ENCODE assay signal across 21 mouse cellular contexts in the genomic region with DNA sequence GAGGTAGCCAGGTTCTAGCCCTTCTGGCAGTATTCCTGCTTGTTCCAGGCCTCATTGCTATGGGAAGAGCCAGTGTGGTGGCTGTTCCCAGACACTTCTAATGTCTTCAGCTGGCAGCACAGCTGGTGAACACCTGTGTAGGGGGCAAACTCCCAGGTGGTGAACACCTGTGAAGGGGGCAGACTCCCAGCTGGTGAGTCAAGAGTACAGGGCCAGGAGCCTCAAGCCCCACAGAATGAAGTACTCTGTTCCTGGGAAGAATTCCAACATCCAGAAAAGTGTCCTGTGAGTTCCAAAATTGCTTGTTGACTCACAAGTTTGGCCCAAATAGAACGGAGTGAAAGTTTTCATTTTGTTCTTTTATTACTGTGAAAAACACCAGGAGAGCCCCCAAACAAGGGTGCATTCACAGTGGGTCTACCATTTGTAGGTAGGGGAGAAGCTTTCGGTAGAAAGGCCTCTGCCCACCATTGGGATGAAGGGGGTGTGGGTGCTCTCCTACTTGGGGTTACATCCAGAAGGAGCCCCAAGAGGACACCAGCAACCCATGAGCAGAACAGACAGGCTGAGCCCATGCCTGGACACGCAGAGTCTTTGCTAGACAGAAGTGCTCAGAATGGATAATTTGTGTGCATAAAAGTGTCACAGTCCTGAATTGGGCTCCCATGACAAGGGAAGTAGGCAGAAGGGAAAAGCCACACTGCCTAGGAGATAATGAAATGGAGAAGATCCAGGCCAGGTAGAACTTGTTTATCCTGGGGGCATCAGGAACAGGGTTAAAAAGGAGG. TPM values are rescaled to one million over a fixed set of nuclear protein-coding genes. Genes with fewer than 3 reads are reported as not detected.
DNase-seq lines count a peak whose midpoint lies in the region; ATAC-seq and TF ChIP-seq lines count a peak whose summit lies in the region.
"Had no signal": no experiment of that assay in that cellular context is flagged by ENCODE, and none has a peak within 500 bp of the region (broad histone marks: within the 10 kb centered on the region; RNA-seq: fewer than 3 reads in every experiment).

No protein-coding gene starts in this region.

- H3K4me3 ChIP-seq in limb, embryonic 11.5 days (ENCODE audit: low read depth, low read length) = no peak overlapping the region
- no peak overlapping the region for H3K4me3 ChIP-seq in limb, embryonic 10.5 days
- H3K4me3 ChIP-seq in CH12.LX (replicated peaks in 1 of 3; ENCODE audit: low read depth in 2 of 3, low read length in 2 of 3, poor library complexity in 1 of 3) = no peak overlapping the region
- H3K4me3 ChIP-seq in hindbrain, embryonic 14.5 days (replicated peaks; ENCODE audit: low read length) = no peak overlapping the region
- H3K4me3 ChIP-seq: midbrain, embryonic 12.5 days; neural tube, embryonic 13.5 days had no signal

- no peaks in the 10 kb centered on the region for H3K79me2 ChIP-seq in CH12.LX (replicated peaks; ENCODE audit: control insufficient read depth, extremely low read depth, insufficient read depth, poor library complexity, severe bottlenecking)

- TF ChIP-seq POLR2A in CH12.LX (IDR thresholded peaks at IDR 0.05; ENCODE audit: low read depth, low read length) = no peak

- no peak for TF ChIP-seq CTCF in CH12.LX (conservative IDR thresholded peaks at IDR 0.05 in 1 of 2, IDR thresholded peaks at IDR 0.05 in 1 of 2; ENCODE audit: low read depth in 2 of 2, low read length in 2 of 2)

- no peak overlapping the region for H3K4me2 ChIP-seq in limb, embryonic 11.5 days (ENCODE audit: low read depth, severe bottlenecking)
- H3K4me2 ChIP-seq in CH12.LX (ENCODE audit: insufficient read depth, low read depth, poor library complexity, severe bottlenecking) = no peak overlapping the region
- no peak overlapping the region for H3K4me2 ChIP-seq in hindbrain, embryonic 14.5 days (replicated peaks)
- H3K4me2 ChIP-seq: midbrain, embryonic 12.5 days; neural tube, embryonic 13.5 days had no signal

- dilution Hi-C loops in CH12.LX (cut with MboI; ENCODE audit: extremely low pct_ligation_motif_present, extremely low pct_unique_long_range_greater_than_20kb, low sequenced_read_pairs) = no loop called here

- no peak overlapping the region for H3K27ac ChIP-seq in limb, embryonic 11.5 days (replicated peaks; ENCODE audit: low read depth, low read length)
- no peak overlapping the region for H3K27ac ChIP-seq in limb, embryonic 10.5 days
- 0 out of 2 replicates have a peak overlapping the region, but pooled peaks have one; percentile 7 for H3K27ac ChIP-seq in CH12.LX (ENCODE audit: insufficient read depth, low read depth)
- no peak overlapping the region for H3K27ac ChIP-seq in hindbrain, embryonic 14.5 days
- H3K27ac ChIP-seq: kidney, postnatal 0 days; midbrain, embryonic 12.5 days; neural tube, embryonic 13.5 days had no signal

- H3K27me3 ChIP-seq in limb, embryonic 11.5 days (ENCODE audit: control insufficient read depth, insufficient read depth, low read length) = no peaks in the 10 kb centered on the region
- H3K27me3 ChIP-seq in limb, embryonic 10.5 days (ENCODE audit: low read depth, poor library complexity, severe bottlenecking) = no peaks in the 10 kb centered on the region
- no peaks in the 10 kb centered on the region for H3K27me3 ChIP-seq in CH12.LX (replicated peaks)
- H3K27me3 ChIP-seq in hindbrain, embryonic 14.5 days (ENCODE audit: control insufficient read depth, insufficient read depth, low read length) = no peaks in the 10 kb centered on the region
- H3K27me3 ChIP-seq: midbrain, embryonic 12.5 days; neural tube, embryonic 13.5 days had no signal

- ATAC-seq in limb, embryonic 11.5 days (ENCODE audit: insufficient number of reproducible peaks, low FRiP score, low TSS enrichment, low read depth) = no peak
- ATAC-seq in hindbrain, embryonic 14.5 days (ENCODE audit: low FRiP score) = no peak

- no peak for TF ChIP-seq EP300 in CH12.LX (IDR thresholded peaks at IDR 0.05; ENCODE audit: low read length)

- 88% methylated on average over 3 of the region's 3 CpGs for WGBS in limb, embryonic 11.5 days
- 92% methylated on average over 3 of the region's 3 CpGs for WGBS in limb, embryonic 10.5 days
- WGBS in hindbrain, embryonic 14.5 days = 93% methylated on average over 3 of the region's 3 CpGs

- in situ Hi-C loops in CH12.LX (cut with MboI; ENCODE audit: low pct_ligation_motif_present, low pct_unique_long_range_greater_than_20kb, low sequenced_read_pairs) = no loop called here

- TF ChIP-seq RAD21 in CH12.LX (IDR thresholded peaks at IDR 0.05; ENCODE audit: low read depth, low read length) = no peak

- H3K36me3 ChIP-seq in limb, embryonic 11.5 days (ENCODE audit: control insufficient read depth, insufficient read depth, low read length) = no peaks in the 10 kb centered on the region
- 0 out of 2 replicates have a peak, but pooled peaks cover 4% of the 10 kb centered on the region for H3K36me3 ChIP-seq in limb, embryonic 10.5 days
- H3K36me3 ChIP-seq in CH12.LX (replicated peaks in 1 of 2; ENCODE audit: control insufficient read depth in 1 of 2, insufficient read depth in 1 of 2, low read length in 1 of 2) = peaks cover 25 to 43% of the 10 kb centered on the region in 2 experiments
- no peaks in the 10 kb centered on the region for H3K36me3 ChIP-seq in hindbrain, embryonic 14.5 days (replicated peaks; ENCODE audit: control insufficient read depth, insufficient read depth)

- DNase-seq in gastrocnemius, adult 18-20 months (ENCODE audit: low spot score) = peak; percentile 18
- DNase-seq in gastrocnemius, adult 8-10 months (ENCODE audit: low spot score in 2 of 2) = no peak
- DNase-seq in limb, embryonic 11.5 days (ENCODE audit: low spot score) = peak; percentile 34
- DNase-seq in limb, embryonic 10.5 days (ENCODE audit: low spot score) = no peak
- no peak for DNase-seq in CH12.LX (ENCODE audit: extremely low read depth)
- peak; percentile 21 for DNase-seq in forelimb bud, embryonic 11.5 days (ENCODE audit: low read depth, low spot score)
- DNase-seq in hindbrain, embryonic 14.5 days (ENCODE audit: low spot score) = no peak
- no peak for DNase-seq in c-Kit-positive CD71-positive TER-119-positive erythroid progenitor cells, embryonic 14.5 days (ENCODE audit: low spot score)
- DNase-seq: adrenal gland, postnatal 14 days; cerebellum, adult 11-12 months; cerebellum, postnatal 14 days; kidney, adult 18-20 months; liver, postnatal 0 days; lung, postnatal 10 days; right cerebral cortex, postnatal 14 days had no signal

- no peaks in the 10 kb centered on the region for H3K9me3 ChIP-seq in limb, embryonic 11.5 days (ENCODE audit: control insufficient read depth, low read length)
- no peaks in the 10 kb centered on the region for H3K9me3 ChIP-seq in limb, embryonic 10.5 days (replicated peaks)
- peaks cover 4% of the 10 kb centered on the region for H3K9me3 ChIP-seq in CH12.LX (replicated peaks; ENCODE audit: low read length)
- H3K9me3 ChIP-seq in hindbrain, embryonic 14.5 days (ENCODE audit: control insufficient read depth, low read length) = no peaks in the 10 kb centered on the region
- H3K9me3 ChIP-seq: midbrain, embryonic 12.5 days; neural tube, embryonic 13.5 days had no signal

- H3K9ac ChIP-seq in limb, embryonic 11.5 days (ENCODE audit: low read length) = no peak overlapping the region
- H3K9ac ChIP-seq in CH12.LX (ENCODE audit: insufficient read depth, low read depth) = no peak overlapping the region
- H3K9ac ChIP-seq in hindbrain, embryonic 14.5 days = no peak overlapping the region
- H3K9ac ChIP-seq: liver, postnatal 0 days; midbrain, embryonic 12.5 days; neural tube, embryonic 13.5 days had no signal

- H3K4me1 ChIP-seq in limb, embryonic 11.5 days (ENCODE audit: control insufficient read depth, insufficient read depth, low read length) = no peaks in the 10 kb centered on the region
- H3K4me1 ChIP-seq in limb, embryonic 10.5 days = peaks cover 23% of the 10 kb centered on the region
- H3K4me1 ChIP-seq in CH12.LX (ENCODE audit: control insufficient read depth in 1 of 2, insufficient read depth in 2 of 2) = peaks cover 21 to 55% of the 10 kb centered on the region in 2 experiments
- peaks cover 9% of the 10 kb centered on the region for H3K4me1 ChIP-seq in hindbrain, embryonic 14.5 days (replicated peaks; ENCODE audit: control insufficient read depth, insufficient read depth, low read length)

TF ChIP-seq in CH12.LX, 34 proteins besides CTCF, POLR2A, EP300 and RAD21:
- TF ChIP-seq POLR2AphosphoS2 (IDR thresholded peaks at IDR 0.05; ENCODE audit: low read depth, low read length) (peak; percentile 11; the same call in 1 of the 2 replicates), TCF12 (IDR thresholded peaks at IDR 0.05; ENCODE audit: low read depth, low read length) (peak; percentile 90), MEF2A (IDR thresholded peaks at IDR 0.05; ENCODE audit: borderline replicate concordance, low read depth, low read length) (no peak)

RNA-seq across cellular contexts. Expression of a gene that starts 25.2 kb away (rescaled TPM):
- total RNA-seq in gastrocnemius, adult 18-20 months (2021) = not detected
- not detected for total RNA-seq in gastrocnemius, adult 8-10 months (2022)
- 0.15 and 0.28 TPM in 2 replicates for polyA plus RNA-seq in limb, embryonic 11.5 days (2014; fragmentation: Nextera tagmentation; extraction: Ambion mirVana)
- polyA plus RNA-seq in limb, embryonic 10.5 days (2016; fragmentation: Nextera tagmentation; extraction: Ambion mirVana) = 0.16 and 0.21 TPM in 2 replicates
- total RNA-seq in CH12.LX (2012; rRNA removed) (not detected in 2 replicates), CH12.LX (2014; rRNA removed) (not detected in 2 replicates)
- not detected in 2 replicates for polyA plus RNA-seq in CH12.LX (2012; ENCODE audit: insufficient read length, low read depth)
- polyA plus RNA-seq in hindbrain, embryonic 14.5 days (2014; fragmentation: Nextera tagmentation; extraction: Ambion mirVana) = not detected in 2 replicates
- total RNA-seq: layer of hippocampus, adult 18-20 months; layer of hippocampus, postnatal 25 days; liver, adult 2 months had no signal
- polyA plus RNA-seq: kidney, postnatal 0 days; neural tube, embryonic 13.5 days had no signal

Comparison
In these comparisons a context has a peak if more than half of its experiments do, and no peak if none do; other contexts are left out.
1. DNase-seq: peak in gastrocnemius, adult 18-20 months (single experiment), limb, embryonic 11.5 days (single experiment) and forelimb bud, embryonic 11.5 days (single experiment); none in gastrocnemius, adult 8-10 months (0 of 2), limb, embryonic 10.5 days (single experiment), CH12.LX (single experiment), hindbrain, embryonic 14.5 days (single experiment) and c-Kit-positive CD71-positive TER-119-positive erythroid progenitor cells, embryonic 14.5 days (single experiment).